Mouse (Mus musculus): ENCODE data around the gene Pom121l12.

DNA sequence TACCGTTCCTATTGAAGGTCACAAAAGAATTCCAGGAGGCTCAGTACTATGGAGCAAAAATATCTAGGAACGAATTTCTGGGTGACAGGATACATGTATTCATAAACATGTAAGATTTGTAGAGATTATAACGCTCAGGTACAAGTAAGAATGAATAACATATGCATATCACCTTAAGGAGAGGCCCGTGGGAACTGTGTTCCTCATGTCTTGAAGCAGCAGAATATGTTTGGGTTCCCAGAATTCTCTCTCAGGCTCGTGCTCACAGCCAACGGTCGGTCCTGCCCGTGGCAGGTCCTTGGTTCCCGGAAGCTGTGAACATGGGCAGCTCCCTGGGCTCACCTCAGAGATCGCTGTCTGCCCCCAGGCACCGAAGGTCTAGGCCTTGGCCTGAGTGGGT, at the start of gene Pom121l12:
- TF ChIP-seq POLR2A (IDR thresholded peaks at IDR 0.05; ENCODE audit: borderline replicate concordance, extremely low read depth, insufficient read depth, insufficient read length, poor library complexity, severe bottlenecking): no peak
- no peak for TF ChIP-seq CTCF (IDR thresholded peaks at IDR 0.05; ENCODE audit: borderline replicate concordance, extremely low read depth, insufficient read depth, insufficient read length)

All from brain, embryonic 14.5 days (tissue).